Mouse (Mus musculus): ENCODE data around the gene Csrnp3.
"Not testable (repeated sequence)": the region's sequence is repeated elsewhere in the genome, so short reads cannot be mapped to it uniquely, and the experiment has no call there.

The Csrnp3 gene

DNA sequence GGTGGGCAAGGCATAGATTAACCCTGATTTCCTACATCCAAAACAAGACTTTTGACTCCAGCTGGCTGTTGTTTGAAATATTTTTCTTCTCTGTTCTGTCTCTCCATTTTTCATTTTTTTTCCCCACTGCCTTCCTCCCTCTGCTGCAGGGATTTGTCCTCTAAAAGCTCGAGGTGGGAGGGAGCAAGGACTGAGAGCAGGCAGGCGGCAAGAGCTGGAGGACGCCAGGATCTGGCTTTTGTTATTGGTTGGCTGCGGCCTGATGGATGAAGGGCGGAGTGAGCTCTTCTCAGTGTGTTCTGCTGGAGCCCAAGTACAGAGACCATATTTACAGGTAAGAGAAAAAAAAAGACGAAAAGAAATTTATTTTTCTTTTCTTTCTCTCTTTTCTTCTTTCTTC is at the start of gene Csrnp3:
Gene Csrnp3, plus strand, starts transcription at position 217 of the 400 bp plus-strand sequence.
- DNase-seq (ENCODE audit: low spot score in 2 of 2), result no peak

DNA sequence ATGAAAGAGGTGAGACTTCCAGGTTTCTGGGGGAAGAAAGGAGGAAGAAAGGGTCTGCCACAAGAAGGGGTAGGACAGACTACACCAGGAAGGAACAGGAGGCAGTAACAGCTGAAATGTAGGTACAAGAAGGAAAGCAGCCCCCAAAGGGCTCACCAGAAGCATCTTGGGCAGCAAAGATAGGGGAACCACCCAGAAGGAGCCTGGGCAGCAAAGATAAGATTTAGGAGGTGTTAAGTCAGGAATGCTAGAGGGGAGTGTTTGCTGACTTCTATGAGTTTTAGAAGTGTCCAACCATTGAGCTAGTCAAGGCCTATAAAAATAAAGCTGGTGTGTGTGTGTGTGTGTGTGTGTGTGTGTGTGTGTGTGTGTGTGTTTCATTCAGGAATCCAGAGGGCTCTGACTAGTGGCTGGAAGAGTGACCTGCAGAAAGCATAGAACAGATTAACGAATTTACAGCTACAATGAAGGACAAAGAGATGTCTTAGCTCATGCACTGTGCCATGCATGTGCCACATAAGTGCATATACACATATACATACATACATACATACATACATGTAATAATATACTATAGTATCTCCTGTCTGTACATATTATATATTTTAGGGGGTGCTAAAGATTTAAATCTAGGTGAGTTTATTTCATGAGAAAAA is 44.4 kb upstream of the Csrnp3 start:
- DNase-seq (ENCODE audit: low spot score in 2 of 2), result no peak

DNA sequence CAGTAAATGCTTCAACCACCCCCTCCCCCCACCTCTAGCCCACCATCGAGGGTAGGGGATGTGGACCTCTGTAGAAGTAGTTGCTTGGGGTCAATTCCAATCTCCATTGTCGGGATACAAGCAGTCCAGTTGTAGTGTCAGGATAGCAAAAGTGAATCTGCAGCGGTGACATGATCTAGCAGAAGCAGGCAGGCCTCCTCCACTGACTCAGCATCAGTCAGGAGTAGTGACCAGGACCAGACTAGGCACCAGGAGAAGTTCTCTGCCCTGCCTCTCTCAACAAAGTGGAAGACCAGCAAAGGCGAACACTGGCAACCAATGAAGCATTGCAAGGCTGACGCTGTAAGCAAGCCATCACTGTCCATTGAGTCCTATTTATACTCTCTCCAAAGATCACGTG is 39.0 kb upstream of the Csrnp3 start:
- DNase-seq (ENCODE audit: low spot score in 2 of 2), result no peak

DNA sequence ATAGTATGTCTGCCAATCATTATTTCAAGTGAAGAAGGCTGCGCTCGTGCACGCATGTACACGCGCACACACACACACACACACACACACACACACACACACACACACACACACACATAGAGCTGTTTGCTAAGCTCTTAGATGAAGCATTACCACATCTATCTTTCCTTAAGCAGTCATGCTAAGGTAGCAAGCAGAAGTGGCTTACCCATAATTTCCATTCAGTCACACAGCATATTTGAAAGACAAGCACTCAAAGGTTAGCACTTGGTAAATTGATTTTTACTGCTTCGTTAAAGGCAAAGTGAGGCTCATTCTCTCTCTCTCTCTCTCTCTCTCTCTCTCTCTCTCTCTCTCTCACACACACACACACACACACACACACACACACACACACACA is 34.4 kb upstream of the Csrnp3 start:
- DNase-seq (ENCODE audit: low spot score in 2 of 2), result not testable (repeated sequence)

DNA sequence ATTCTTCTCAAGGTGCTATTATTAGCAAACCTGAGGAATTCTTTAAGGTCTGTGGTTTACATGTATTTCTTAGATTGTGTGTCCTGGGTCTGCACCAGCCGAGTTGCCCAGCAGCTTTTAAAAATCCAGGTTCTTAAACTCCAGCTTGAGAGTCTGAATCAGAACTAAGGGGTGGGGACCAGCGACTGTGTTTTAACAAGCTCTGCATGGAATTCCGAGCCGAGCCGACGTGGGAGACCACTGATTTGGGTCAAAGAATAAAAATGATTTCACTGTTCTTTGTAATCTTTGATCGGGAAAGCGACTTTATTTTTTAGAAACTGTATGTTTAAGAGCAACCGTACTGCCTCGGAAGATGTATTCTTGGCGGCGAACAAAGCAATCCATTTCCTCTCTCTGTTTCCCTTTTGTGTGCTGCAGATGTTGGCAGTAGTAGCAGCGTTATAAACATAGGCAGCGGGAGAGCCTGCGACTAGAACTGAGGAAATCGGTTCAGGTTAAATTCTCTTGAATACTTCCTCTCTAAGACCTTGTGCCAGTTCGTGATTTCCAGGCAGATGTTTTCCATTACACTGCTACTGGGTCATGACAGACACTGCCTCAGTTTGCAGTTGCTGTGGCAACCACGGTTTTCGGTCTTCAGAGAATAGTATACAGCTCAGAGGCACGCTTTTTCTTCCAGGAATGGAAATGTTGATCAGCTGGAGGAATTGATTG is 27.3 kb upstream of the Csrnp3 start:
- DNase-seq (ENCODE audit: low spot score in 2 of 2), result no peak

DNA sequence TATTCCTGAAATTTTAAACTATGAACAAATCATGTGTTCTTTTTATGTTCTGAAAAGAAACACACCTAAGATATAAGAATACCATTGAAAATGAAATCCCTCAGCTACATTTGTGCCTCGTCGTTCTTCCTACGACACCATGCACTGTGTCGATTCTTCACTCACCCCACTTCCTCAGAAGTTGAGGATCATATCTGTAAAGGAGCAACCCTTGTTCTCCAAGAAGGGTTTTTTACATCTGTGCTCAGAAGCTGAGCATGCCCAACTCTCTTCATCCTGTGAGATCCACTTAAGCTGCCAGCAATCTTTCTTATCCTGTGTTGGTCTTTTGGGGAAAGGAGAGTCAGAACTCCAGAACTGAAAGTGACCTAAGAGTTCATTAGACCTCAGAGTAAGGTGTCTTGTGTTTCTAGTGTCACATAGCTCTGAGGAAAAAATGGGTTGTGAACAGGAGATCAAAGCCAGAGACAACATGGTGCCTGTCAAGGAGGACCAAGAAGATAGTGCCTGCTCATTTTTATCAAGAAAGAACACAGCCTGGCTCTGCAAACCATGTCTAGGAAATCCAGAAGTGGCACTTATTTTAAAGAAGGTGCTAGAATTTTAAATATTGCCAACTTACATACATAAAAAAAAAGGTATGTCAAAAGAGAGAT is 25.3 kb upstream of the Csrnp3 start:
- no peak for DNase-seq (ENCODE audit: low spot score in 2 of 2)

DNA sequence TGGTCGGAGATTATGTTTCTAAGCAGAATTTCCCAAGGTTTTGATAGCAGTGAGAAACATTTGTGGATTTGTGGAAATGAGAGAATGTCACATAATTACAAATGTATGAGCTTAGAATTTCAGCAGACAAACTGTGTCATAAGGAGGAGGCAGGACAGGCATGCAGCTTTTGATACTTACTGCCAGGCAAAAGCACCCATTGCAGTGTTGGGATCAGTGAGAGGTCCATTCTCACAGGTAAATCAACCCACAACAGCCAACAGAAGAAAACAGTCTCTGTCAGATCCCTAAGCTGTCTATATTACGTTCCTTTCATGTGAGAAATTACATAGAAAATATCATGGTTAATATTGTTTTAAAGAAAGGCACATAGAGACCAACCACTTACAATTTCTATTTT is 19.3 kb upstream of the Csrnp3 start:
- no peak for DNase-seq (ENCODE audit: low spot score in 2 of 2)

DNA sequence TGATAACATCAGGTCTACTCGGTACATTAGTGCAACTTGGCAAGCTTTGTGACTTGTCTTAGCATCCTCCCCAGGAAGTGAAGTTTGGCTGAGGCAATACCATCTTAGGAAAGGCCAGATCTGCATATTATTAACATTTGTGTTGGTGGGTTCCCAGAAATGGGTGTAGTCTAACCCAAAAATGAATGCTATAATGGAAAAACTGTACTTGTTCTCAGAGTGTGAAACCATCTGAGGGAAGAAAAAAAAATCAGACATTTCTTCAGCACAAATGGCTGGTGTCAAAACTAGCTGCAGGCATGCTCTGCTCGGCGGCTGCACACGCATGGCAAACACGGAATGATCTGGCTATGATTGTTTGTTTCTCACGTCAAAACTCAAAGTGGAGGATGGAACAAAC is 18.8 kb upstream of the Csrnp3 start:
- no peak for DNase-seq (ENCODE audit: low spot score in 2 of 2)

DNA sequence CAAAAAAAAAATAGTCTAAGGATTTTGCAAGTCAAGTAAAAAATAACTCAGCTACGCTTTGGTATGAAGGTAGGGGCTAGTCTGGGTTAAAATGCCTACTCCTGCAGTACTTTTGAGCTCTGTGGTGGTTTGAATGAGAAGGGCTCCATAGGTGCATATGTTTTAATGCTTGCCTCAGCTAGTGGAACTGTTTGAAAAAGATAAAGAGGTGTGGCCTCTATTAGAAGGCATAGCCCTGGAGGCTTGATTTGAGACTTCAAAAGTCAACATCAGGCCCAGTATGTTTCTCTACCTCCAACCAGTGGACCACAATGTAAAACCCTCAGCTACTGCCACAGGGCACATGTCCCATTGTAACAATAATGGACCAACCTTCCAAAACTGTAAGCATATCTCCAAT is 16.9 kb upstream of the Csrnp3 start:
- DNase-seq (ENCODE audit: low spot score in 2 of 2), result no peak

DNA sequence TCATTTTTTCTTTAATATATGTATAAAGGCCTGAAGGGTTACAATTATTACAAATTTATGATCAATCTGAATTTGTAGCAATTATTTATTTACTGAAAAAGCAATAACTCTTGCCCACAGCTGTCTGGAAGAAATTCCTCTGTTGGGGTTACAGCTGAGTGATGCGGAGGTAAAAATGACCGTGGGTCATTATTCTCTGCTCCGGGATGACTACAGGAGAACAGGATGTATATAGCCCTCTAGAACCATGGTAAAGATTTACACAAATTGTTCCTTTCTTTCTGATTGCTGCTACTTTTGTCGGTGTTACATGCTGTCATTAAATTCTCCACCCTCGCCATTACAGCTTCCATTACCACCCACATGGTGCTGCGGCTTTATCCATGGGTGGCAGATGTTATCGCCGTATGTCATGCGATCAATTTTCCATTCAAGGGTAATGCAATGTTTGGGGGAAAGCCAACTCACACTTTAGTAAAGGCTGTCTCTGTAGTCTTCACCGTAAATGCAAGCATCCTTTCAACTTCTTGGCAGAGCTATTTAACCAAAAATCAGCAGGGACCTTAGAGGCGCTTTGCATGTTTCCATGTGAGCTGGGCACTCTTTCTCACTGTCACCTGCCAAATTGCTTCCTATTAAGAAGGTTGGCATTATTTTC is 12.7 kb upstream of the Csrnp3 start:
- DNase-seq (ENCODE audit: low spot score in 2 of 2), result no peak

DNA sequence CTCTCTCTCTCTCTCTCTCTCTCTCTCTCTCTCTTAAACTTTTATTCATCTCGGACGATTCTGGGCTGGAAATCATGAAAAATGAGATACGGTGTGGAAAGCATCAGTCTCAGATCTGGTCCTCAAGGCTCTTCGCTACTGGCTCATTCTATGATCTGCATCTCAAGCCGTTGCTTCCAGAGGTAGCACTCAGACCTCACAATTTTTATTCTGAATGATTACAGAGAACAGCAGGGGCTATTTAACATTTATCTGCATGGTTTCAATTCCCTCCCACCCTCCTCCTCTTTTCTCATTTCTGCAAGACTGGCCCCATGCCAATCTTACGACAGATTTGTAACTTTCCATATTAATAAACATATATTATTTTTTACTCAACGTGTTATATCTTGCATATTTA is 12.1 kb upstream of the Csrnp3 start:
- no peak for DNase-seq (ENCODE audit: low spot score in 2 of 2)

DNA sequence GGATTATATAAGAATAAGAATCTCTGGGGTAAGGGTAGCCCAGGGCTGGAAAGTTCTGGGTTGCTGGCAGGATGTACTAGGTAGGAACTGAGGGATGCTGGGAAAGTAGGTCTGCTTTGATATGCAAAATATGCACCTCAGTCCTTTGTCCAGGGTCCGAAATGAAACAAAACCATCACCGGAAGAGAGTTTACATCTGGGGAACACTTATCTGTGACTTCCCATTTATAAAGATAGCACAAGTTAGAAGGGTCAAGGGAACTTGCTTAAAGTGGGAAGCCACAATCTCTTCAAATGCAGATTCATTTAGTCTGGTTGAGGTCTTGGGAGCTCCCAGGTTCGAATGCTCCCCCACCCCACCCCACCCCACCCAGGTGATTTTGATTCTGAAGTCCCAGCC is 4.0 kb upstream of the Csrnp3 start:
- no peak for DNase-seq (ENCODE audit: low spot score in 2 of 2)

DNA sequence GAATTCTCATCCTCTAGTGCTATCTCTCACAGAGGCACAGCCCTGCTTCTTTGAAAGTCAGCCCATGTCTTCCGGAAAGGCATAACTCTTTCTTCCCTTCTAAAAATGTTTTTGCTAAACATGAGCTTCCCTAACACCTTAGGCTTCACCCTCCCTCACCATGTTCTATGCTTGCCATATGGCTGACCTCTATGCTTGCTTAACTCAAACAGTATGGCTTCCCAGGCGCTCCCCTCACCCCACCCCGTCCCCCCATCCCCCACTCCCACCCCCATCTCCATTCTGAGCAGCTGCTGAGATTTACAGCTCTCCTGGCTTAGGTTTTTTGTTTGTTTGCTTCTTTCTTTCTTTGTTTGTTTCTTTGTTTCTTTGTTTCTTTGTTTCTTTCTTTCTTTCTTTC is 3.2 kb upstream of the Csrnp3 start:
- no peak for DNase-seq (ENCODE audit: low spot score in 2 of 2)

DNA sequence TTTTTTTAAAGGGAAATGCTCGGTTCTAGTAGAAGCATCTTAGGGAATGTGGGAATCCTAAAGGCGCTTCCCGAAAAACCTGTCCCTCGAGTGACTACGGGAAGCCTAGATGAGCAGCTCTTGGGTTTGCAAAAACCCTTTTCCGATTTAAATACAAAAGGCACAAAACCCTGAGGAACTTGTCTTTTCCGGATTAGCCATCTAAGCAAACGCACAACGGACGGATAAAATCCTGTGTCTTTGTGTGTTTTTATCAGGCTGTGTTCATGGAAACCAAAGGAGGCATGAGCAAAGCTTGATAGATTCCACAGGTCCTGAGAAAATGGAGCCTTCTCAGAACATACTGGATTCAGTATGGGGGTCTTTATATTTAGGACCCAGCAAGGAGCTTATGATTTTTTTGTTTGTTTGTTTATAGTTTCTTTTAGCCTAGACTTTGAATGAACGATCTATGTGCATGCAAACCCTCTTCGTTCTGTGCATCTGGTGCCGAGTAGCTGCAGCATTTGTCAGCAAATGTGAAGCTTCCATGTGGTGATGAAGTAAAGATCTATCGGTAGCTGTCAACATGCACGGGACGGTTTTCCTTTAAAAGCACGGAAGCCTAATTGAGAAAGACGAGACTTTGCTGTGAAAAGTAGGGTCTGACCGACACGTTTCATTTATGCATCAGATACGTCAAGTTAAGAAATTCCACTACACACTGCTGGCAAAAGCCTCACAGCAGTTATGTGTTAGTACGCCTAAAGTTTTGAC is 611 bp downstream of the Csrnp3 start:
- no peak for DNase-seq (ENCODE audit: low spot score in 2 of 2)

DNA sequence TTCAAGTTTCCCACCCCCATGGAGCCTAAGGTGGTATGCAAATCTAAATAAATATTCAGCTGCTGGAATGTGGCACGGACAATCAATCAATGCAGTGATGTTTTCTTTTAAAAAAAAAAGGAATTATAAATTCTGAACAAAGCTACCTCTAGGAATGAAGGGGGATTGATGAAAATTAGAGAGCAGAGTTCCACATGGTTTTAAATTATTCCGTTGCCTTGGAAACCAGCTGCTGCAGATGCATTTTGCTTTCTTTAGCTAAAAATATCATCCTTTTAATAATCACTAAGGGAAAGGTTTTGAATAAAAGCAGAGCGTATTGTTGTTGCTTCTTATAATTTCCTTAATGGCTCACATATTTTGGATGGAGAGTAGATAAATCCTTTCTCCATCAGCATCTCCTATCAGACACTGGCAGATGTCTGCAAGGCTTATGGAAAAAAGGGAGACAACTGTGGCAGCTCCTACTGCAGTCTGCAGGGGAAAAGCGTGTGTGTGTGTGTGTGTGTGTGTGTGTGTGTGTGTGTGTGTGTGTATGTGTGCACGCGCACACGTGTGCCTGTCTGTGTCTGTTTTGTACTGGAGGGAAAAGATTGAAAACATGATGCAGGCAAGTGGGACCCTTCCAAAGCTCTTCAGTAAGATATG is 2.0 kb downstream of the Csrnp3 start:
- DNase-seq (ENCODE audit: low spot score in 2 of 2), result no peak

DNA sequence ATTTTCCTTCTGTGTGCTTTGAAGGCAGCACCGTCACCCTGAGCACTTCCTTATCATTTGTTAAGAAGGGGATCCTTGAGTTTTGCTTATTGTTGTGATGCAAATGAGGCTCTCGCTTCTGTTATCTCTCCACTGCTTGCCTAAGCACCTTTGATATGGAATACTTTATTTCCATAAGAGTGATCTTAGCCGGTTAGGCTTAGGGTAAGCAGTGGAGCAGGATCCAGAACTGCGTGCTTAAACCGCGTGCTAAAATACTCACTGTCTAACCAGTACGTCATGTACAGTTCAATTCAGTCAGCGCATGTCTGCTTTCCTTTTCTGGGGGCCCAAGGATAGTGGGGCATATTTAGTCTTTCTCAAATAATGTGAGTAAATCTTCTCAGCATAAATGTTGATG is 3.1 kb downstream of the Csrnp3 start:
- no peak for DNase-seq (ENCODE audit: low spot score in 2 of 2)

DNA sequence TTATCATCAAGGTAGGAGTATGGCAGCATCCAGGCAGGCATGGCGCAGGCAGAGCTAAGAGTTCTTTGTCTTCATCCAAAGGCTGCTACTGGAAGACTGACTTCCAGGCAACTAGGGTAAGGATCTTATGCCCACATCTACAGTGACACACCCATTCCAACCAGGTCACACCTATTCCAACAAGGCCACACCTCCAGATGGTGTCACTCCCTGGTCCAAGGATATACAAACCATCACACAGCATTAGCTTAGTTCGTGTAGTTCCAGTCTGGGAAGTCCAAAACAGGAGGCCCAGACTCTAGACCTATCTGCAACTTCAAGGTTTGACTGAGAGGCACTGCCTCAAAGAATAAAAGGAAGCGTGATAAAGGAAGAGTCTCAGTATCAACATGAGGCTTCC is 4.7 kb downstream of the Csrnp3 start:
- not testable (repeated sequence) for DNase-seq (ENCODE audit: low spot score in 2 of 2)

DNA sequence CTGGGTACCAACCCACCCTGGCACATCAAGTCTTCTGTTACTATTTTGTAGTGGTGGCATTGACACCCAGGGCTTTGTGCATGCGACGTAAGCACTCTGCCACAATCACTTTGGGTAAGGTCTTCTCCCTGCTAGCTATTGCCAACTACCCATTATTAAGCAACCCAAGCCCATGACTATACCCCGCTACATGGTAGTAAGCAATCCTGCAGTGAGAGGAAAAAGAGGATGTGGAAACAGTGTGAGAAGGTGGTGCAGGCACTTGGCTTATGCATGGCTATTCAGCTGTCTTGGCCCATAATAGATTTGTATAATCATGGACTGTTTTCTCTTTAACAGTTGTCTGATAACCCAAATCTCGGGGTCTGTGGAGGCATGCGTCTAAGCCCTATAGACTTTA is 11.2 kb downstream of the Csrnp3 start:
- DNase-seq (ENCODE audit: low spot score in 2 of 2), result no peak

DNA sequence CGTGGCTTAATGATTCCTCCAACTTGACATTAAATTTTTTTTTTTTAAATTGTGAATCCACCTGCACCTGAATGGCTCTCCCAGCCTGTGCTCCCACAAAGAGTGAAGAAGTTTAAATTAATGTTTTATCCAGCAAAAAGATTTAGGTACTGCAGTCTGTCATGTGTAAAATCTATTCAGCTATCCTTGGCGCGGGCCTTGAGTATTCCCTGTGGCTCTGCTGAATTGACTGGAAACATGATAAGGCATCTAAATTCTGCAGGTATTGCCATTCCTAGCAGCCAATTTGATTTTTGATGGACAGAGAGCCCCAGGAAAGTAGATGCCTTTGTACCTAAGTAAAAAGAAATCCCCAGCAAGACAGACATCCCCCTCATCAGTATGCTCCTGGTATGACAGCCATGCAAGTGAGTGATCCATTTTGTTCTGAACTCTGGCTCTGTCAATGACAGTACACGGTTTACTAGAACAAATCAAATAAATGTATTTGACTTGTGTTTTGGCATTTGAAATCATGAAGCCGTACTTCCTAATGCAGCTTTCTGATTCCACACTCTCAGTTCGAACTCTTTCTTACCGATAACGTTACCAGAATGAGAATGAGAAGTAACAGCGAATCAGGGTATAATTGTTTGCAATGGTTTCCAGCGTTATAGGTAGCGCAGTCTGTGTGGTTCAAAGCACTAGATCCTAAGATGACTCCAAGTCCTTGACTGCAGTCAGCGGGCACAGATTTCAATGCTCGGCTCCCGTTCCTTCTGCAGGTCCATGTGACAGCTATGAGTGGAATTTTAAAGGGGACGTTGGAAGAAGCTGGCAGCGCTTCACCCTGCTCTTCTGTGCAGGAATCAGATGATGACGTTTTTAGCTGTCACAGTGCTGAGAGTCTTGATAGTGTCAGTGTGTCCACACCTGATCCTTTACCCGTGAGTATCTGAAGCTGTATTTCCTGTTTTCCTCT is 14.5 kb downstream of the Csrnp3 start:
- no peak for DNase-seq (ENCODE audit: low spot score in 2 of 2)

DNA sequence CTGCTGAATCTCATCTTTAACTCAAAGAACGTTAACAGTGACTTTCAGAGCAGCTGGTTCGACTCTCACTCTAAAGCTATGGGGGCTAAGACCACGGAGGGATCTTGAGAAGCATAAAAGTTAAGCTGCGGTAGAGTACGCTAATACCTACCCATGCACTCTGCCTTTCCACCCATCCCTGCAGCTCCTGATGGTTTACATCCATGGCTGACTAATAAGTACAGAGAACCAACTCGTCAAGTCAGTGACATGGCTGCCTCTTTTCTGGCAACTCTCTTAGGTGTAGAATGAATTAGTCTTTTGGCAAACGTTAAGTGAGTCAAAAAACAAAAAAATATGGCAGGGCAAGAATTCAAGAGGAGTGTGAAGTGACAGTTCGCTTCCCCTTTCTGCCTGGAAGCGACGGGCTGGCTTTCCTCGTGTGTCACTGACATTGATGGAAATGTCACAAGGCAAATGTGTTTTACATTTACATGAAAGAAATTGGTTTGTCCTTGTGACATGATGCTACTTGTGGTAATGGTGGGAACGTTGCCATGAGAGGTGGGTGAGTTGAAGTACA is 19.3 kb downstream of the Csrnp3 start:
- no peak for DNase-seq (ENCODE audit: low spot score in 2 of 2)

All from spleen, postnatal 14 days (tissue).